Comparison of ENCODE assay signal across 14 mouse cellular contexts in the genomic region with DNA sequence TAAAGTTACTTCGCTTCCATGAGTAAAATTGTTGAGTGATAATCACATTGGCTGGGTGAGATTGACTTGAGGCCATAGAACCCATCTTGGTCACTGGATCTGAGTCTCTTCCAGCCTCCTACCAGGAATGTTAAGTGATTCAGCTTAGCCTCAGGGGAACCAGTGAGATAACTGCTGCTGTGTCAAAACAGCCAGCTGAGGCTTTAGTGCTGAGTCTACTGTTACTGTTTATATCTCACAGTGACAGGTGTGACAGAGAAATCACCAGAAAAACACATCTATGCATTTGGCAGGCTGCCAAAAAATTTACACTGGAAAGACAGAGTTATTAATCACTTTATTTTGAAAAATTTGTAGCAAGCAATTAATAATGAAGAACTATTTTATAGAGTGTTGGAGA. TPM values are rescaled to one million over a fixed set of nuclear protein-coding genes. Genes with fewer than 3 reads are reported as not detected.
DNase-seq lines count a peak whose midpoint lies in the region; ATAC-seq and TF ChIP-seq lines count a peak whose summit lies in the region.
"Had no signal": no experiment of that assay in that cellular context is flagged by ENCODE, and none has a peak within 500 bp of the region (broad histone marks: within the 10 kb centered on the region; RNA-seq: fewer than 3 reads in every experiment).

No protein-coding gene starts in this region.

- no peak for TF ChIP-seq CTCF in lung, embryonic 14.5 days (IDR thresholded peaks at IDR 0.05; ENCODE audit: low read depth)

- no peak overlapping the region for H3K4me3 ChIP-seq in lung, embryonic 14.5 days (ENCODE audit: low read depth, low read length)
- H3K4me3 ChIP-seq in heart, embryonic 13.5 days = no peak overlapping the region
- H3K4me3 ChIP-seq in intestine, embryonic 15.5 days (replicated peaks) = no peak overlapping the region

- H3K27me3 ChIP-seq in lung, embryonic 14.5 days (ENCODE audit: insufficient read depth, low read length) = no peaks in the 10 kb centered on the region
- no peaks in the 10 kb centered on the region for H3K27me3 ChIP-seq in heart, embryonic 13.5 days (replicated peaks)
- H3K27me3 ChIP-seq in intestine, embryonic 15.5 days (replicated peaks) = no peaks in the 10 kb centered on the region

- no peaks in the 10 kb centered on the region for H3K36me3 ChIP-seq in lung, embryonic 14.5 days (ENCODE audit: insufficient read depth)
- H3K36me3 ChIP-seq in heart, embryonic 13.5 days = peaks cover 60% of the 10 kb centered on the region
- no peaks in the 10 kb centered on the region for H3K36me3 ChIP-seq in intestine, embryonic 15.5 days

- peak; percentile 83 for ATAC-seq in lung, embryonic 14.5 days (ENCODE audit: insufficient read depth)
- peak; percentile 58; the same call in 1 of the 2 replicates for ATAC-seq in heart, embryonic 13.5 days (ENCODE audit: extremely low read depth, insufficient number of reproducible peaks, low FRiP score, low TSS enrichment)
- ATAC-seq in intestine, embryonic 15.5 days = no peak
- ATAC-seq: inflammation-experienced regulatory T-cells, adult 6 months; midbrain, embryonic 16.5 days had no signal

- no peaks in the 10 kb centered on the region for H3K9me3 ChIP-seq in lung, embryonic 14.5 days (ENCODE audit: low read depth, low read length)
- no peaks in the 10 kb centered on the region for H3K9me3 ChIP-seq in heart, embryonic 13.5 days
- H3K9me3 ChIP-seq in intestine, embryonic 15.5 days = no peaks in the 10 kb centered on the region

- no peak overlapping the region for H3K9ac ChIP-seq in lung, embryonic 14.5 days
- no peak overlapping the region for H3K9ac ChIP-seq in heart, embryonic 13.5 days
- no peak overlapping the region for H3K9ac ChIP-seq in intestine, embryonic 15.5 days

- 45% methylated on average over 1 of the region's 1 CpGs for WGBS in lung, embryonic 14.5 days
- 42% methylated on average over 1 of the region's 1 CpGs for WGBS in heart, embryonic 13.5 days
- 91% methylated on average over 1 of the region's 1 CpGs for WGBS in intestine, embryonic 15.5 days

- H3K4me2 ChIP-seq in lung, embryonic 14.5 days = no peak overlapping the region
- peak overlapping the region; percentile 40 for H3K4me2 ChIP-seq in heart, embryonic 13.5 days
- no peak overlapping the region for H3K4me2 ChIP-seq in intestine, embryonic 15.5 days (replicated peaks)

- no peak overlapping the region for H3K27ac ChIP-seq in lung, embryonic 14.5 days (ENCODE audit: low read depth)
- H3K27ac ChIP-seq in heart, embryonic 13.5 days (replicated peaks) = peak overlapping the region; percentile 80
- H3K27ac ChIP-seq in intestine, embryonic 15.5 days = no peak overlapping the region
- H3K27ac ChIP-seq: stomach, postnatal 0 days had no signal

- peak; percentile 34 for DNase-seq in embryo, embryonic 10 days (ENCODE audit: low spot score)
- DNase-seq in embryo, embryonic 9.5 days (ENCODE audit: extremely low spot score) = no peak
- peak; percentile 73 for DNase-seq in lung, embryonic 14.5 days
- DNase-seq in lung, postnatal 25 days (ENCODE audit: low spot score) = no peak
- DNase-seq in retina, postnatal 1 day = peak; percentile 30
- DNase-seq in kidney, postnatal 4 days = no peak
- DNase-seq: cerebellum, adult 18-20 months; gastrocnemius, postnatal 14 days; lung, adult 2 months had no signal

- H3K4me1 ChIP-seq in lung, embryonic 14.5 days (ENCODE audit: insufficient read depth) = no peaks in the 10 kb centered on the region
- peaks cover 51% of the 10 kb centered on the region for H3K4me1 ChIP-seq in heart, embryonic 13.5 days
- H3K4me1 ChIP-seq in intestine, embryonic 15.5 days (replicated peaks) = no peaks in the 10 kb centered on the region

RNA-seq across cellular contexts. Expression of a gene that starts 43.5 kb away (rescaled TPM):
- 8.4 and 15.0 TPM in 2 replicates for polyA plus RNA-seq in lung, embryonic 14.5 days (2014; fragmentation: Nextera tagmentation; extraction: Ambion mirVana)
- 156 and 170 TPM in 2 replicates for polyA plus RNA-seq in heart, embryonic 13.5 days (2015; fragmentation: Nextera tagmentation; extraction: Ambion mirVana)
- 5.6 and 7.1 TPM in 2 replicates for polyA plus RNA-seq in intestine, embryonic 15.5 days (2015; fragmentation: Nextera tagmentation; extraction: Ambion mirVana)

Comparison
In these comparisons a context has a peak if more than half of its experiments do, and no peak if none do; other contexts are left out.
1. DNase-seq: peak in embryo, embryonic 10 days (single experiment), lung, embryonic 14.5 days (single experiment) and retina, postnatal 1 day (single experiment); none in embryo, embryonic 9.5 days (single experiment), lung, postnatal 25 days (single experiment) and kidney, postnatal 4 days (0 of 2).